In genomic region chr2:9795401-9795800, GRCm38 (mm10) we compare ENCODE assay signal across 14 mouse cellular contexts.
"Had no signal": no experiment of that assay in that cellular context is flagged by ENCODE, and none has a peak within 500 bp of the region (broad histone marks: within the 10 kb centered on the region; RNA-seq: fewer than 3 reads in every experiment).

No protein-coding gene starts in this region.

- H3K27ac ChIP-seq: macrophage; midbrain, embryonic 13.5 days; midbrain, embryonic 15.5 days; neural tube, embryonic 12.5 days; stomach, embryonic 15.5 days; stomach, postnatal 0 days had no signal

- H3K36me3 ChIP-seq: midbrain, embryonic 13.5 days; midbrain, embryonic 15.5 days; neural tube, embryonic 12.5 days; stomach, embryonic 15.5 days had no signal

- ATAC-seq: midbrain, embryonic 13.5 days; midbrain, embryonic 15.5 days had no signal

- H3K9me3 ChIP-seq: megakaryocyte, embryonic 14.5 days; midbrain, embryonic 13.5 days; midbrain, embryonic 15.5 days; neural tube, embryonic 12.5 days; stomach, embryonic 15.5 days had no signal

- H3K4me3 ChIP-seq: megakaryocyte, embryonic 14.5 days; midbrain, embryonic 13.5 days; midbrain, embryonic 15.5 days; neural tube, embryonic 12.5 days; stomach, embryonic 15.5 days had no signal

- DNase-seq: lung, adult 18-20 months; lung, embryonic 14.5 days; lung, postnatal 10 days; lung, postnatal 36 days; right cerebral cortex, postnatal 14 days; thymus, postnatal 4 days had no signal

- H3K27me3 ChIP-seq: megakaryocyte, embryonic 14.5 days; midbrain, embryonic 13.5 days; midbrain, embryonic 15.5 days; neural tube, embryonic 12.5 days; stomach, embryonic 15.5 days had no signal

- H3K4me2 ChIP-seq: lung, embryonic 14.5 days; midbrain, embryonic 11.5 days; midbrain, embryonic 13.5 days; midbrain, embryonic 15.5 days; neural tube, embryonic 12.5 days; stomach, embryonic 15.5 days had no signal

- H3K4me1 ChIP-seq: megakaryocyte, embryonic 14.5 days; midbrain, embryonic 13.5 days; midbrain, embryonic 15.5 days; neural tube, embryonic 12.5 days; stomach, embryonic 15.5 days had no signal

- H3K9ac ChIP-seq: lung, embryonic 14.5 days; midbrain, embryonic 13.5 days; midbrain, embryonic 15.5 days; neural tube, embryonic 12.5 days; stomach, embryonic 15.5 days had no signal
